ENCODE assay signal across 15 mouse cellular contexts in genomic region chr4:32359634-32360033, GRCm38 (mm10).
A peak's percentile ranks its signal among the peaks of the same experiment; 100 is the strongest.
DNase-seq lines count a peak whose midpoint lies in the region; ATAC-seq and TF ChIP-seq lines count a peak whose summit lies in the region.
"Had no signal": no experiment of that assay in that cellular context is flagged by ENCODE, and none has a peak within 500 bp of the region (broad histone marks: within the 10 kb centered on the region; RNA-seq: fewer than 3 reads in every experiment).

No protein-coding gene starts in this region.

- H3K4me2 ChIP-seq in forebrain, embryonic 11.5 days (ENCODE audit: low read depth, low read length, severe bottlenecking): no peak overlapping the region
- H3K4me2 ChIP-seq in forebrain, postnatal 0 days (ENCODE audit: low read depth): no peak overlapping the region
- no peak overlapping the region for H3K4me2 ChIP-seq in neural tube, embryonic 11.5 days (ENCODE audit: low read depth)
- H3K4me2 ChIP-seq: heart, embryonic 11.5 days; limb, embryonic 12.5 days; lung, embryonic 15.5 days had no signal

- no peaks in the 10 kb centered on the region for H3K9me3 ChIP-seq in forebrain, embryonic 11.5 days (ENCODE audit: control insufficient read depth, low read length)
- H3K9me3 ChIP-seq in forebrain, postnatal 0 days (ENCODE audit: low read length): no peaks in the 10 kb centered on the region
- H3K9me3 ChIP-seq in neural tube, embryonic 11.5 days (ENCODE audit: control insufficient read depth, low read length): no peaks in the 10 kb centered on the region
- no peaks in the 10 kb centered on the region for H3K9me3 ChIP-seq in midbrain, embryonic 10.5 days (replicated peaks)
- H3K9me3 ChIP-seq: limb, embryonic 12.5 days; lung, embryonic 15.5 days had no signal

- peak; percentile 50 for DNase-seq in forebrain, embryonic 11.5 days (ENCODE audit: low spot score)
- DNase-seq in forebrain, postnatal 0 days: no peak
- DNase-seq in neural tube, embryonic 11.5 days (ENCODE audit: low spot score): no peak
- DNase-seq in neural tube, embryonic 10.5 days (ENCODE audit: extremely low spot score, low spot score): no peak
- DNase-seq in midbrain, embryonic 10.5 days (ENCODE audit: low spot score): no peak
- DNase-seq in yolk sac, embryonic 10.5 days (ENCODE audit: low spot score): no peak
- no peak for DNase-seq in layer of hippocampus, adult 18-20 months (ENCODE audit: low spot score in 2 of 2)
- no peak for DNase-seq in thymus, postnatal 0 days (ENCODE audit: low spot score)
- DNase-seq: cerebellum, postnatal 25 days; kidney, adult 9 months; right cerebral cortex, postnatal 25 days had no signal

- ATAC-seq in forebrain, embryonic 11.5 days (replicated peaks; ENCODE audit: low FRiP score): peak; percentile 48; the same call in 1 of the 2 replicates
- no peak for ATAC-seq in forebrain, postnatal 0 days
- ATAC-seq in neural tube, embryonic 11.5 days (ENCODE audit: insufficient read depth, low FRiP score, low TSS enrichment): no peak

- TF ChIP-seq CTCF in forebrain, postnatal 0 days (IDR thresholded peaks at IDR 0.05; ENCODE audit: low read depth): no peak

- 23% methylated on average over 3 of the region's 3 CpGs for WGBS in forebrain, embryonic 11.5 days
- 43% methylated on average over 3 of the region's 3 CpGs for WGBS in forebrain, postnatal 0 days
- WGBS in neural tube, embryonic 11.5 days: 51% methylated on average over 3 of the region's 3 CpGs
- 39% methylated on average over 3 of the region's 3 CpGs for WGBS in midbrain, embryonic 10.5 days

- H3K27me3 ChIP-seq in forebrain, embryonic 11.5 days (ENCODE audit: control insufficient read depth, insufficient read depth, low read length): no peaks in the 10 kb centered on the region
- no peaks in the 10 kb centered on the region for H3K27me3 ChIP-seq in forebrain, postnatal 0 days (ENCODE audit: insufficient read depth, low read length)
- H3K27me3 ChIP-seq in neural tube, embryonic 11.5 days (ENCODE audit: control insufficient read depth, insufficient read depth, low read length): no peaks in the 10 kb centered on the region
- H3K27me3 ChIP-seq in midbrain, embryonic 10.5 days (ENCODE audit: low read depth, poor library complexity, severe bottlenecking): no peaks in the 10 kb centered on the region
- H3K27me3 ChIP-seq: limb, embryonic 12.5 days; lung, embryonic 15.5 days had no signal

- H3K9ac ChIP-seq in forebrain, embryonic 11.5 days (ENCODE audit: low read length): no peak overlapping the region
- H3K9ac ChIP-seq in forebrain, postnatal 0 days: no peak overlapping the region
- H3K9ac ChIP-seq in neural tube, embryonic 11.5 days (ENCODE audit: low read length): no peak overlapping the region
- H3K9ac ChIP-seq: limb, embryonic 12.5 days; lung, embryonic 15.5 days had no signal

- H3K4me1 ChIP-seq in forebrain, embryonic 11.5 days (replicated peaks; ENCODE audit: control insufficient read depth, insufficient read depth, low read length): peaks cover 16% of the 10 kb centered on the region; the same call in 1 of the 2 replicates
- peaks cover 11% of the 10 kb centered on the region for H3K4me1 ChIP-seq in forebrain, postnatal 0 days (ENCODE audit: insufficient read depth)
- H3K4me1 ChIP-seq in neural tube, embryonic 11.5 days (ENCODE audit: control insufficient read depth, insufficient read depth, low read length): peaks cover 28% of the 10 kb centered on the region
- peaks cover 56% of the 10 kb centered on the region for H3K4me1 ChIP-seq in midbrain, embryonic 10.5 days

- H3K27ac ChIP-seq in forebrain, embryonic 11.5 days (ENCODE audit: low read depth, low read length): 0 out of 2 replicates have a peak overlapping the region, but pooled peaks have one; percentile 25
- H3K27ac ChIP-seq in forebrain, postnatal 0 days (ENCODE audit: low read depth, low read length): no peak overlapping the region
- H3K27ac ChIP-seq in neural tube, embryonic 11.5 days (ENCODE audit: low read depth, low read length): peak overlapping the region; percentile 82; the same call in 1 of the 2 replicates
- H3K27ac ChIP-seq in midbrain, embryonic 10.5 days (replicated peaks): peak overlapping the region; percentile 78
- H3K27ac ChIP-seq: stomach, postnatal 0 days had no signal

- H3K4me3 ChIP-seq in forebrain, embryonic 11.5 days (ENCODE audit: low read depth, low read length): no peak overlapping the region
- H3K4me3 ChIP-seq in forebrain, postnatal 0 days (ENCODE audit: low read depth, low read length): no peak overlapping the region
- no peak overlapping the region for H3K4me3 ChIP-seq in neural tube, embryonic 11.5 days (ENCODE audit: low read depth, low read length)
- no peak overlapping the region for H3K4me3 ChIP-seq in midbrain, embryonic 10.5 days
- H3K4me3 ChIP-seq: limb, embryonic 12.5 days; lung, embryonic 15.5 days had no signal

- no peaks in the 10 kb centered on the region for H3K36me3 ChIP-seq in forebrain, embryonic 11.5 days (ENCODE audit: control insufficient read depth, insufficient read depth, low read length)
- H3K36me3 ChIP-seq in forebrain, postnatal 0 days (ENCODE audit: insufficient read depth): no peaks in the 10 kb centered on the region
- H3K36me3 ChIP-seq in neural tube, embryonic 11.5 days (ENCODE audit: control insufficient read depth, insufficient read depth, low read length): no peaks in the 10 kb centered on the region
- no peaks in the 10 kb centered on the region for H3K36me3 ChIP-seq in midbrain, embryonic 10.5 days
- H3K36me3 ChIP-seq: limb, embryonic 12.5 days; lung, embryonic 15.5 days had no signal
